Mouse (Mus musculus) embryo, embryonic 10 days (tissue): ENCODE results near the gene Rec8.

ENCODE experiments used
- DNase-seq: peaks from one replicate; pipeline ENCODE4 v3.0.0-alpha.2; 2015; ENCODE audit warnings: low spot score

The Rec8 gene

GRCm38 (mm10) chr14:55617822-55618221 lies at the start of gene Rec8:
Gene Rec8 (plus strand): TSS chr14:55618037.
- peak; percentile 81 for DNase-seq

DNA sequence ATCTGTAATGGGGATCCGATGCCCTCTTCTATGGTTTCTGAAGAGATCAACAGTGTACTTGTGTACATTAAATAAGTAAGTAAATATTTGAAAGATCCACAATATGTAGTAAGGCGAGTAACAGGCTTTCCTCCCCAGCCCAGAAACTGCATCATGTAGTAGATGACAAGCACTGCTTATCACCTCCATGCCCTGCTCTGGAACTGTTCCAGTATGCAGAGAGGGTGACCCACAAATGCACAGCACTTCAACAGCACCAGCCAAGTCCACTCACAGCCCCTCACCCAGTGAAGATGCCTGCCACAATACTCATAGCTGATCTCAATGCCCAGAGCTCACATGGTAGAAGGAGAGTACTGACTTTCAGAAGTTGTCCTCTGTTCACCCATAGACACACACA lies 47.2 kb upstream of the Rec8 start:
- DNase-seq: no peak

DNA sequence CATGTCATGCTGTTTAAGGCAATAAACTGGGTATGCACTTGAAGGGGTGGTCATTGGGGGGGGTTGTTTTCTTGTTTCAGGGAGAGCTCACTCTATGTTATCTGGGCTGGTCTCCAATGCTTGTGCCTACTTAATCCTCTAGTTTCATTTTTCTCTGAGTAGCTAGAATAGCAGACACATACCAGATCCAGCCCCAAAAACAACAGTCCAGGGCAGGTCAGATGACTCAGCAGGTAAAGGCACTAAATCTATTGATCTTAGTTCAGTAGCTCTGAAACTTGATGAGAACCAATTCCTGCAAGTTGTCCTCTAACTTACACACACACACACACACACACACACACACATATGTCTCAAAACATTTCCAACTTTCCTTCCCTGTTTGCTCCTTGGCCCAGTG lies 46.1 kb upstream of the Rec8 start:
- no peak for DNase-seq

- no peak for DNase-seq
These were observed 42.5 kb upstream of the Rec8 start, which contains the start of gene Fitm1 for GRCm38 (mm10) chr14:55575302-55575701. Gene Fitm1 (plus strand): TSS chr14:55575617.

GRCm38 (mm10) chr14:55575711-55576110 lies 42.1 kb upstream of the Rec8 start:
- no peak for DNase-seq

- DNase-seq: no peak
These were observed 41.5 kb upstream of the Rec8 start for GRCm38 (mm10) chr14:55576376-55576775.

DNA sequence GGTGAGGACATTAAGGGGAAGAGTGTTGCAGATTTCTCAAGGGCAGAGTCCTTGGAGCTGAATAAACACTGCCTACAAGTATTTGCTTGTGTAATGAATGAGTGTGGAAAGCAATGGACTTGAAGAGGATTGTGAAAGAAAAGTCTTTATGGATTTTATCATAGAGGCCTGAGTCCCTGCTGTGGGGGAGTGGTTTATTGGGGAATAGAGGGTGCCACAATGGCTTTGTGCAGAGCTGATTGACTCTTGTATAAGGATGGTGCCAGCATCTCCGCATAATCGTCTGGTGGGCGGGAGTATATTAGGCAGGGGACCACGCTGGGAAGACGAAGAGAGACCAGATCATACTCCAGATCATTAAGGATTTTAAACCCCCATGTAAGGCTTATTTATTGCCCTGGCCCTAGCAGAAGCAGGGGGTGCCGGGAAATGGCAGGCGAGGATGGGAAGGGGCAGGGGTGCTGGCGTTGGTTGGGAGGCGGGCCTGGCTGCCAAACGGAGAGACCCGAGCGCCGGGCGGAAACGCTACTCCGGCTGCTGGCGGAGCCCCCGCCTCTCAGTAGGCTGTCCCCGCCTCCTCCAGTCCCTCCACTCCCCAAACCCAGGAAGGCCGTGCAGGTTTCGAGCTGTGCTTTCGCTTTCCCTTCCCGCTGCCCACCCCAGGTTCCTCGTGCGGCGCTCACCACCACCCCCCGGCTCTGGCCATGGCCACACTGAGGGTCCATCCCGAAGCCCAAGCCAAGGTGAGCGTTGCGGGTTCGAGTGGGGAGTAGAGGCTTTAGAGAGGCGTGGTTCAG lies 39.8 kb upstream of the Rec8 start, which contains the start of gene Psme1:
Gene Psme1, plus strand, starts transcription at position 253 of the 797 bp plus-strand sequence.
- DNase-seq: peak; percentile 86

DNA sequence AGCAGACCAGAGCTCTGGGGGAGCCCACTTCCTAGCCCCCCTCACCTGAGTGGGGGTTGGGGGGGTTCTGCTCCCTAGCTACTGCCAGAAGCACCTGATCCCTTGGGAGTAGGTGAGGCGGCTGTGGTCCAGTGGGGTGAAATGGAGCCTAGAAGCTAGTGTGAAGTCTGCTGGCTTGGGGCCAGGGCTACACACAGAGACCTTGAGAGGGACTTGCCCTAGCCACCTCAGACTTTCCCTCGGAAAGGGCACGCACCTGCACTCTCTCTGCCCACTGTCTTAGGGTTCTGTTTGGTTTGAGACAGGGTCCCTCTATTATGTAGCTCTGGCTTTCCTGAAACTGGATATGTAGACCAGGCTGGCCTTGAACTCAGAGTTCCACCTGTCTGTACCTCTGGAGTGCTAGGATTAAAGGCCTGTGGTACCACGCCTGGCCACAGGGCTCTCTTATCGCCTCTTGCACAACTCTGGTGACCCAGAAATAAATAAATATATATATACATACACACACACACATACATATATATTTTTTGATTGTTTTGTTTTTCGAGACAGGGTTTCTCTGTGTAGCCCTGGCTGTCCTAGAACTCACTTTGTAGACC lies 39.1 kb upstream of the Rec8 start:
- no peak for DNase-seq

DNA sequence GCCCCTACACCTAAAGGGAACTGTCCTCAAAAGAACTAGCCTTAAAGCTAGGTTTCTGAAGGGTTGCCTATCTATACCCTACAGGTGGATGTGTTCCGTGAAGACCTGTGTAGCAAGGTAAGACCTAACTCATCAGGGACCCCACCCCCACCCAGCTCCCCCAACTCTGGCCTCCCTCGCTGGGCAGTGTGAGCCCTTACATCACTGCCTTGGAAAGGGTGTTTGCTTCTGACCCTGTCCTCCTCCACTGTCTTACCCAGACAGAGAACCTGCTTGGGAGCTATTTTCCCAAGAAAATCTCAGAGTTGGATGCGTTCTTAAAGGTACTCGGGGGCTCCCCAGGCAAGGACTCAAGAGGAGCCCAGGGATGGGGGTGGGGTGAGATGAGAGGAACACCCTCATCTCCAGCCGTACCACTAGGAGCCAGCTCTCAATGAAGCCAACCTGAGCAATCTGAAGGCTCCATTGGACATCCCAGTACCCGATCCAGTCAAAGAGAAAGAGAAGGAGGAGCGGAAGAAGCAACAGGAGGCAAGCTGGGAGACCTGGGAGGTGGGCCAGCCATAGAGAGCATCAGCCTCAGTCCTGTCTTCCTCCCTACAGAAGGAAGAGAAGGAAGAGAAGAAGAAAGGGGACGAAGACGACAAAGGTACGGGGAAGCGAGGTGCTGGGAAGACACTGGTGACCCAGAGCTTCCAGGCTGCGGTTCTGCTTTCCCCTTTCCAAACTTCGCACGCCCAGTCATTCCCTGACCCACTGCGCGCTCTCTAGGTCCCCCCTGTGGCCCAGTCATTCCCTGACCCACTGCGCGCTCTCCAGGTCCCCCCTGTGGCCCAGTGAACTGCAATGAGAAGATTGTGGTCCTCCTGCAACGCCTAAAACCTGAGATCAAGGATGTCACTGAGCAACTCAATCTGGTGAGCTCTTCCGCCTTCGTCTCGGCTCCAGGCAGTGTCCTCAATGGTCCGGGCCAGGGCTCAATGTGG lies 38.0 kb upstream of the Rec8 start:
- no peak for DNase-seq

- DNase-seq: no peak
These were observed 37.1 kb upstream of the Rec8 start for GRCm38 (mm10) chr14:55580731-55581130.

- DNase-seq: no peak
These were observed 35.7 kb upstream of the Rec8 start for GRCm38 (mm10) chr14:55581981-55582681.

DNA sequence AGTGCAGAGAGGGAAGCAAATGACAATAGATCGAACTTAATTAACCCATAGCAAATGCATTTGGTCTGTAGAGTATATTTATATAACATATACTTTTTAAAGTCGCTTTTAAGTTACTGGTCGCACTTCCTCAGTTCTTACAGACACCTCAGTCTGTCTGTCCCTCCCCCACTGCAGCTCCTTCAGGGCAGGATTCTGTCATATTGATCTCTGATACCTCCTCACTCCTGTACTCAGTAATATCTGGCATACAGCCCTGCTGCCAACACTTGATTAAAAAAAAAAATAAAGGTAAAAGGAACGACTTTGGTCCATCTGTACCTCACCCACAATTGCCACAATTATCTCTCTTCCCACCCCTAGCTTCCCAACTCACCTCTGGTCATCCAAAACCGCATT lies 33.5 kb upstream of the Rec8 start:
- DNase-seq: no peak

DNA sequence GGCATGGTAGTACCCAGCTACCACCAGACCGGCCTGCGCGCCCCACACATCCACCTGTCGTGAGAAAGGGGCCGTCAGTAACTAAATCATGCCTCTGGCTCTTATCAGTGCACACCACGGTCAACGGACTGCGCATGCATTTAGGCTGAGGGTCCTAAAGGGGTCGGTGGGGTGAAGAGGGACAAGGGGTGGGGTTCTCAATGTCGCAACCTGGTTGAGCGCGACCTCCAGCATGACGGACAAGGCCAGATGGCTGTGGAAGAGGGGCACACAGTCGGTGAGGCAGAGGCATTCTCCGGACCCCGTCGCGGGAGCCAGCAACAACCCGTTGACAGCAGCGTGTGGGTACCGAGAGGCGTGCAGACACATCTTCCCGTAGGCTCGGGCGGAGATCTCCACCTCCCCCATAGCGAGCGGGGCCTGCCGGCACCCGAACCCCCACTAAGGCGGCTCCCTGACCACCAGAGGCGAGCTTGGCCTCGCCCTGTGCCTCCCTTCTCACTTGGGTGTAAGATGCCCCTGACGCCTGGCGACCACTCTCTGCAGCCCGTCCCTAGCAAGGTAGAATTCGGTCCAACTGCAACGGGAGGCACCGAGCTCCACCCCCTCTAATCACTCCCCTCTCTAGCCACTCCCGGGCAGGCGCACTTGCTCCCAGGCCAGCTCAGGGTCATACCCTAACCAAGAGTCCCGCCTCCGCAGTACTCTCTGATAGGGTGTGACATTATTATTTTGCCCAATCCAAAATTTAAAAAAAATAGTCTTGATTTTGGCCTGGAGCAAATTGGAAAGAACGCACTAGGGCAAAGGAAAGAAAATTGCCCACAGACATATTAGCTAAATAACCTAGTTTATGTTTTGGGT lies 32.9 kb upstream of the Rec8 start, which contains the start of gene Emc9:
Gene Emc9, minus strand, starts transcription at position 601 of the 864 bp plus-strand sequence.
- peak; percentile 82 for DNase-seq

GRCm38 (mm10) chr14:55585566-55585960 lies 32.3 kb upstream of the Rec8 start:
- DNase-seq: no peak

- DNase-seq: no peak
These were observed 31.7 kb upstream of the Rec8 start for GRCm38 (mm10) chr14:55586149-55586548.

GRCm38 (mm10) chr14:55589271-55589670 lies 28.6 kb upstream of the Rec8 start:
- DNase-seq: no peak

DNA sequence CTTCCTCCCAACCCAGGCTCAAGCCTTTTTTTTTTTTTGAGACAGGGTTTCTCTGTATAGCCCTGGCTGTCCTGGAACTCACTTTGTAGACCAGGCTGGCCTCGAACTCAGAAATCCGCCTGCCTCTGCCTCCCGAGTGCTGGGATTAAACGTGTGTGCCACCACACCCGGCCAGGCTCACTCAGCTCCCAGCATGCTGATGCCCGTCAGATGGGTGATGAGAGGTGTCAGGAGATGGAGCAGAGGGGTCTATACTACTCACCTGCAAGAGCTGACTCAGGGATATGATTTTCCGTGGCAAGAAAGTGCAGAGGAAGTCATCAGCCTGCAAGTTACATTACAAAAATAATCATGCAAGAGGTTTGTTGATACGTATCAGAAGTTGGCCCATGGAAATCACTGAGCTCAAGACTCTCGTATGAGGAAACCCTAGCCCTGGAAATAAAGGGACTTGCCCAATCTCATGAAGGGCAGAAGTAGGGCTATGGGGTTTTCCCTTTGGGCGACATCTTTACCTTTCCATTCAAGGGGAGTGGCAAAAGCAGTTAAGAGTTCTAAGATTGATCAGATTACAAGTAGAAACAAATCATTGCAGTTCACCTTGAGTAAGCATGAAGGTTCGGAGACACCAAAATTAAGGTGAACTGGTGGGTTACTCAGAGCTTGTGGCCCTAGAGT lies 27.9 kb upstream of the Rec8 start:
- DNase-seq: no peak

DNA sequence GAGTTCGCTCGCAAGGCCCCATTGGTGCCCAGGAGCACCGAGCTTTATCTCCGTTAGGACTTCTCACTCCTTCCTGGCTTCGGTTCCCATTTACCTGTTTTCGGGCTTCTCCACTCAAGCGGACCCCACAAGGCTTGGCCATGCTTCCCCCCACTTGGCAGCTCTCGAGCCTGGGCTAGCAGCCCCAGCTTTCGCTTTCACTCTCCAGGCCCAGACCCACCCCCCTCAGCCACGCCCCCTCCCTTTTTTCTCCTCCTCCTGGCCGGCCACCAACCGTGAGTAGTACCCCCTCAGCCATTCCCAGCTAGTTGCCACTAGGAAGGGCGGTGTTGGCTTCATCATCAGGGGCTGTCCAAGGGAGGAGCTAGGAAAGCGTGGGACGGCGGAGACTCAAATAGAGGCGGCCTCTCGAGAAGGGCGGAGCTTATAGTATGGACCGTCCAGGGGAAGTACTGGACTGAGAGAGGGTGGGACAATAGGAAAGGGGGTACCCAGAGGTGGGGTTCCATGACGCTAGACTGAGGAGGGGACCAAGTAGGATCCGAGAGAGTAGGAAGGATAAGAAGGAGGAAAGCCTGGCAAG lies 27.0 kb upstream of the Rec8 start, which contains the start of gene Psme2:
Gene Psme2, minus strand, starts transcription at position 366 of the 583 bp plus-strand sequence.
- DNase-seq: peak; percentile 98

DNA sequence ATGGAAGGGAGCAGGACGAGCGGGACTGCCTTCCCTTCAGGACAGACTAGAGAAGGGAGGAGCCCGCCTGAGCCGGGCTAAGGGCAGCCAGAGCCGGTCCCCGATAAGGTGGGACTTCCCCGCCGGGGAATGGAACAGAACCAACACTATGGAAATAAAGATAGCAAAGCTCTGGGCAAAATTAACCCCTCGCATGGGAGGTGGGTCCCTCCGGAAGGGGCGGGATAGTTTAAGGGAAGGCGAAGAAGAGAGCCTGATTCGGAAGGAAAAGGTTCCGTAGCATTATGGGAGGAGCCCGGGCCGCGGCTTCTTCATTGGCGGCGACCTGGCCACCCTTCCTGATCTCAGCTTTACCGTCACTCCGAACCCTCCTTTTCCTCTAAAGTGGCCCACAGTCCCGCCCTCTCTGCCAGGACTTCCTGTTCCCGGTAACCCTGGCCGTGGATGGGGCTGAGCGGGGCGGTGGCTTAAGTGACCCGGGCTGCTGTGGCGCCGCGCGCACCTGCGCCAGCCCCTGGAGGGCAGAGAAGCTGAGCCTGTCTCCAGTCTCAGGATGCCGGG lies 26.4 kb upstream of the Rec8 start, which contains the start of gene Rnf31:
Gene Rnf31, plus strand, starts transcription at position 378 of the 561 bp plus-strand sequence.
- peak; percentile 95 for DNase-seq
